Mouse (Mus musculus) adrenal gland, postnatal 10 days (tissue): Measurements from ENCODE around the gene Car11. TPM values are rescaled to one million over a fixed set of nuclear protein-coding genes. Genes with fewer than 3 reads are reported as not detected.

ENCODE experiments used
- DNase-seq: peaks from one replicate; pipeline ENCODE4 v3.0.0; 2021; ENCODE audit warnings: mixed read lengths
- total RNA-seq, 2 experiments: library from RNA; stranded (reverse); gene quantifications; 2 replicates each; pipeline ENCODE4 v1.2.3; 2021

Gene Car11
- total RNA-seq, 2 experiments from 2014 or later = 7.6 to 14.5 TPM

DNA sequence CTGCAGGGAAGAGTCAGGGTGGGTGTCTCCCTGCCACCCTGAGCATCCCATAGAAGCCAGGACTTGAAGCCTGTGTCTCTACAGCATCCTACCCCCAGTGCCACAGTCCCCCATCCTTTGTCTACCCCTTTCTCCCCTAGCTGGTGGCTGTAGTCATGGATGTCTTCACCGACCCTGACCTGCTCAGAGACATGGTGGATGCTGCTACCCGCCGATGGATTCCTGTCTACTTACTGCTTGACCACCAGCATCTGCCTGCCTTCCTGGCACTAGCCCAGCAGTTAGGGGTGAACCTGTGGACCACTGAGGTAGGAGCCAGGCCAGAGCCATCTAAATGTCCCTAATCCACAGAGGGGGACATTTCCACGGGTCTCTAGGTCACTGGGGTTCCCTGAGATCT lies 23.7 kb downstream of the Car11 start:
- DNase-seq = no peak

DNA sequence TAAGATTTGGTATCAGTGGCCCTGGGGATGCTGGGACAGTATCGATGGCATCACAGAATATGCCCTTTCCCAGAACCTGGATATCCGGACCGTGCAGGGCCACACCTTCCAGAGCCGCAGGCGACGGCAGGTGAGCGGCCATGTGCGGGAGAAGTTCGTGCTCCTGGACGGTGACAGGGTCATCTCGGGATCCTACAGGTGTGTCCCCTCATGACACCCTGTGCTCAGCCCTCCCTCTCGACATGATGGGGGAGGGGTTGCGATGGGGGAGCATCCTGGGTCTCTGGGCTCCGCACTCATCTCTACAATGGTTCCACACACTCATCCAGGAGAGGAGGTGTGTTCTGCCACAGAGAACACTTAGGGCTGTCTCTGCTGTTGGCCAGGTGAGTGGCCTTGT lies 24.1 kb downstream of the Car11 start:
- no peak for DNase-seq

DNA sequence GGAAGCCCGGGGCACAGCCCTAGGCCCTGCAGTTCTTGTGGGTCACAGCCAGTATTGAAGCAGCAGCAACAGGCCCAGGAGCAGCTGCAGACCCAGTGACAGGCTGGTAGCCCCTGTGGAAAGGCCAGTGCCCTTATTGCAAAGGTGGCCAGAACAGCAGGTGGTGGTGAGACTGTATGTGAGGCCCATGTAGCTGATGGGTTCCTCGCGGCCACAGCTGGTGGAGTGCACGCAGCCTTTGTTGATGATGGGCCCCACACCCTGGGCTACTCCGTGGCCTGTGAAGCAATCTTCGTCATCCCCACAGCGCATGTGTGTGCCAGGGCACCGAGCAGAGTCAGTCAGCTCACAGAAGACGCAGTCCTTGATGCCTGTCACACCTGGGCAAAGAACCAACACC lies 25.5 kb downstream of the Car11 start:
- no peak for DNase-seq

DNA sequence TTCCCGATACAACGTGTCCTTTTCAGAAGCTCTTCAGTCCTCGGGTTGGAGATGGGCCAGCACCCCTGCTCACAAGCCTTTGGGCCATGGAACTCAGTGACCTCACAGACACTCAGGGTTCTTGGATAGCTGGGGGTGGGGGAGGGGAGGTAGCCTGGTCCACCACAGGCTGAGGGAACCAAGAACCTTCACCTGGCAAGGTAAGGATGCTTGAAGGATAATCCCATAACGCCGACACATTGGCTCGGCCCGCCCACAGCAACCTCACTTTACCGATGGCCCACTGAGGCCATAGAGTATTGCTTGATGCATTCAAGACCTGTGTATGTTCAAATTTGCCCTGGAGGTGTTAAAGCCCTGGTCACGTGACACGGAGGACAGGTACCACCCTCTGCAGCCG lies 26.1 kb downstream of the Car11 start, which contains the start of gene Spaca4:
Gene Spaca4, minus strand, starts transcription at position 101 of the 400 bp plus-strand sequence.
- no peak for DNase-seq

DNA sequence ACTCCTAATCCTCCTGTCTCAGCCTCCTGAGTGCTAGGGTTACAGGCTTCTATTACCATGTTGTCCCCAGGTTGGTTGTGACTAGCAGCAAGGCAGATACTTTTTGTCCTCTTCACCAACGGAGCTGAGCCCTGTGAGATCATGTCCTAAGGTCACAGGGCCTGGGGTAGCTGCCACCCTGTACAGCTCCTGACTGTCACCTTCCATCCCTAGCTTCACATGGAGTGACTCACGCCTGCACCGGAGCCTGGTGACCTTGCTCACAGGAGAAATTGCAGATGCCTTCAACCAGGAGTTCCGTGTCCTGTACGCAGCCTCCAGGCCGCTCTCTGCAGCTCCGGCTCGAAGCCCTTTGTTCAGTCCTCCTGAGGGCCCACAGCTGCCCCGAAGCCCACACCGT lies 26.8 kb downstream of the Car11 start:
- no peak for DNase-seq

DNA sequence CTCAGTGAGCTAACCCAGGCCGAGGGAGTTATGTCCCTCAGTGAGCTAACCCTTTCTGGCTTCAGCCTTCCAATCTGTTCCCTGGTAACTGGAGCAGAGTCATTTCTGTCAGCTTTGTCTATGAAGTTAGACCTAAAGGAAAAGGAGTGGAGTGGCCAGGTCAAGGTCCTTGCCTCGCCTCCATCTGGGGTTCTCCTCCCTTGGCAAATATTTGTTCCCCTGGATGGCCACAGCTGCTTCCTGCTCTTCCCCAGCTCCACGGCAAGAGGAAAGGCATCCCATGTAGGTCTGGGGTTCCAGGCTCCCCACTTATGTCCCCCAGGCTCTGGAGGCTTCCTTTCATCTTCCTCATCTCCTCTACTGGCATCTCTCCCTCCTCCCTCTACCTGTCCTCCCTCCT lies 28.0 kb downstream of the Car11 start:
- no peak for DNase-seq

DNA sequence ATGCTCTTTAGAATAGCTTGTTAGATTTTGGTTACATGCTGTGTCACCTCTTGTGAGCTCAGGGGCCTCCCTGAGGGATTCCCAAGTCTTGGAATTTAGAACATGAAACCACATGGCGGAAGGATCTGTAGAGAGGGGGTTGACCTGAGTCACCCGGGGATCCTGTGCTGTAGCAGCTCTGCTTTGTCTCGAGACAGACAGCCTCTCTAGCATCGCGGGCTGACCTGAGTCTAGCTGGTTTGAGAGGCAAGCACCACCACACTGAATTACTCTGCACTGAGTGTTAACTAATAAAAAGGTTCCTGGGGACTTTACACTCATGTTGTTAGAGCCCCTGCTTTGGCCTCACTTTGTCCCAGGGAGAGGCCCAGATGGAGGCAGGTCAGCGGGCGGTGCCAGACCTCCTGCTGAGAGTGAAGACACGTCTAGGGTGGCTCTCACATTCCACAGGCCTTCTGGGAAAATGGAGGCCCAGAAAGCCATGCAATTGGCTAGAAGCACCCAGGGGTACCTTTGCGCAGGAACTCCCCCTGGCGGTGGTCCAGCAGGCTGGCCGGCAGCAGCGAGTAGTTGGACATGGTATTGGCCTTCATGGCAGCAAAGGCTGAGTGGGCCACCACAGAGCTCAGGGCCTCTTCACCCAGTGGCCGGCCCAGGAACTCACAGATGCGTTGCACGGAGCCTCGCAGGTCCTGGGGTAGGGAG lies 31.2 kb downstream of the Car11 start:
- peak; percentile 74 for DNase-seq

DNA sequence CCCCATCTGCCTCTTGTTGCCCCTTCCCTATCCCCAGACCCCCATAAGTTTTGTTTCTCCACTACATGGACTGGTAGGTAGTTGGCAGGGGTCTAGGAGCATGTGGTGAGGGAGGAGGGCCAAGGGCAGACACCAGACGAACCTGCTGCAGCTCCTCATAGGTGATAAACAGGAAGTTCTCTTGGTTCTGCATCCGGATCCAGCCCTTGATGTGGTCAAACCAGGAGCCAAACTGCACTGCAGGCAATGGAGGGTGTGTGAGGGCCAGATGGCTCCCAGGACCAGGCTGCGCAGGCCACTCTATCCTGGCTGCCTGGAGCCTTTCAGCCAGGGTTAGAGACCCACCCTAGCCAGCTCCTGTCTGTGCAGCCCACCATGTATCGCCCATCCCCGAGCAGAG lies 33.8 kb downstream of the Car11 start:
- DNase-seq = no peak

DNA sequence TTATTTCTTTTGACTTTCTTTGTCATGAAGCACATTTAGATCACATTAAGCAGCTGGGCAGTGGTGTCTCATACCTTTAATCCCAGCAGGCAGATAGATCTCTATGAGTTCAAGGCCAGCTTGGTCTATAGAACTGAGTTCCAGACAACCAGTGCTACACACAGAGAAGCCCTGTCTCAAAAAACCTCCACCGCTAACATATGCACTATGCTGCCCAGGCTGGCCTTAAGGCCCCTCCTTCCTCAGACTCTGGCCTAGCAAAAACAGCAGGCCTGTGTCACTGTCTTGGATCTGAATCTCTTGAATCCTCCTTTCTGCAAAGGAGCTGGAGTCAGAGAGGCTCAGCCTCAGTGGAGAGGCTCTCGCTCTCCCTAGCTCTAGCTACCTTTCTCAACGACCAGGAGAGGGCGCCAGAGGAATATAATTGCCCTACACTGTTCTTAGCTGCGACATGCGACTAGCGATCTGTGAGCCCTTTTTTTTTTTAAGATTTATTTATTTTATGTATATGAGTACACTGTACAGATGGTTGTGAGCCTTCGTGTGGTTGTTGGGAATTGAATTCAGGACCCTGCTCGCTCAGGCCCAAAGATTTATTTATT lies 39.6 kb downstream of the Car11 start:
- peak; percentile 86 for DNase-seq

DNA sequence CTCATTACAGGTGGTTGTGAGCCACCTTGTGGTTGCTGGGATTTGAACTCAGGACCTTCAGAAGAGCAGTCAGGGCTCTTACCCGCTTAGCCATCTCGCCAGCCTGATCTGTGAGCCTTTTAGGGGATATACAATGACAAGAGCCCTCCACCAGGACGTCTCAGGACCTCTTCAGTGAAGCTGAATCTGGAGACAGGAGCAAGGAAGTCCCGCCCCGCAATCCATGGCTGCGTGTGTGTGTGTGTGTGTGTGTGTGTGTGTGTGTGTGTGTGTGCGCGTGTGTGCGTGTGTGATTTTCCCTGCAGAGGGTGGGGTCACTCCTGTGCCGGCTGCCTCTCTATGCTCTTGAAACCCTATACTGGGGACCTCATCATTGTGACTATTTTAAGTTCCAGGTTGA lies 40.2 kb downstream of the Car11 start:
- DNase-seq = no peak

DNA sequence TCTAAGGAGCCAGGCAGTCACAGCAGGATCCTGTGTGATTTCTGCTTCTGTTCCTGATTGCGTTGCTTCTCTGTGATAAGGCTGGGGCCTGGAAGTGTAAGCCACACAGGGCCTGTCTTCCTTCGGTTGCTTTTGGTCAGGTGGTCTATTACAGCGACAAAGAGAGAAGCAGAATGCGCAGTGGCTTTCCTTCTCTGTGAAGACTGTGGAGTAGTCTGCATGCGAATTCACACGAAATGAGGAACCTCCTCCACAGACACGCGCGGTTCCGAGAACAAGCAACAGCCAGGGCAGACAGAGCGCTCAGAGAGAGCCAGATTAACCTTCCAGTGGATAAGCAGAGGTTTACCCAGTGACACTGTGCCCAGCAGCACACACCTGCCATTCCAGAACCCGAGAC lies 41.7 kb downstream of the Car11 start:
- no peak for DNase-seq

DNA sequence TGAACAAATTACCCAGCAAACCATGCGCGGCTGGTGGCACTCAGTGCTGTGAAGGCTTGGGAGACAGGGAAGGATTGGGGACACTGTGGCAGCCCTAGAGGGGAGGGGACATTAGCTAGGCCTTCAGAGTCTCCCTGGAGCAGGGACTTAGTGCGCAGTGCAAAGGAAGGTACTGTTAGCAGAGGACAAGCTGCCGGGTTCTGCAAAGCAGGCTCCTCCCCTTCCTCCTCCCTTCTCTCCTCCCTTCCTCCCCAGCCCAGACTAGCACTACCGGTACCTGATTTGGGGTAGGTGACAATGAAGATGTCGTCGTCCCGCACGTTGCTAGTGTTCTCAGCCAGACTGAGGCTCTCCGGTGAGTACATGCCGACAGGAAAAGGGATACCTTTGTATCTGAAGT lies 42.1 kb downstream of the Car11 start:
- no peak for DNase-seq

DNA sequence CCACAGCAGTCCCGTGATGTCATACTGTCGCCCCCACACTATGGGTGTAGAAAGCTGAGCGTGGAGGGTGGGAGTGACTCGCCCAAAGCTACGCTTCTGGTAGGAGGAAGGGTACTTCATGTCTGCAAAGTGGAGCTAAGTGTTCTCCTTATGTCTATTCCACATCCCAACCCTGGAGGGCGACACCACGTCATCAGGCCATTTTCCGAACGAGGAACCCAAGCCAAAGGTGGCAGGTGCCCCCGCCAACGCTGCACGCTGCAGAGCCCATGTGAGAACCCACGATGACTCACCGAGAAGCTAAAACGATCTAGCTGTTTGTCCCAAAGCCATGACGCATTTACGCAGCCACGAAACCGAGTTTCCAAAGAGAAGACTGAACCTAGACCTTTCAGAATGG lies 42.7 kb downstream of the Car11 start:
- DNase-seq = no peak

DNA sequence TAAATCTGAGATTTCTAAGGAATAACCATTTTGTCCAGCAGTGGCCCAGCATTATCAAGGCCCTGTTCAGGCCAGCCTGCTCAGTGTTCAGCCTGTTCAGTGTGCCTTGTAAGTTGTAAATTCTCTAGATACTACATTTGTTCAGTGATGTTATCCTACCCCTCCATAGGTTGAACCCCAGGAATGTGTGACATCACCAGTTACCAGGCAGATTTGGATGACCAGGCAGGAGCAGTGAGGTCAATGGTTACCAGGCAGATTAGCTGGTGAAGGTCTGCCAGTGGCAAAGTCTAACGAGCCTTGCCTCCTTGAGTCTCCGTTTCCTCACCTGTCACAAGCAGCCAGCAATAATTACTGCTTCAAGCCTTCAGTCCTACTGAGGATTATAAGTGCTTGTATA lies 44.7 kb downstream of the Car11 start:
- DNase-seq = peak; percentile 88

DNA sequence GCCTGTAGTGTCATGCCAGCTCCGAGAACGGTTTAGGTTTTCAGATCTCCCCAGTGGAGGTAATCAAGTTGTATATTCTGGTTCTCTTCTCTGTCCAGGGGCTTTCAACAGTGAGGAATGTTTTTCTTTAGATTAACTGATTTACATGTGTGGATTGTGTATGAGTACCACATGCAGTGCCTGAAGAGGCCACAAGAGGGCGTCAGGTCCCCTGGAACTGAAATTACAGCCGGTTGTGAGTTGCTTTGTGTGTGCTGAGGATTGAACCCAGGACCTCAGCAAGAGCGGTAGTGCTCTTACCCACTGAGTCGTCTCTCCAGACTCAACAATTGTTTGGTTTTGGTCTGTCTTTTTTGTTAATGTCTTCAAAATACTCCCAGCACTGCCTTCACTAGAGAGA lies 46.9 kb downstream of the Car11 start:
- DNase-seq = no peak

DNA sequence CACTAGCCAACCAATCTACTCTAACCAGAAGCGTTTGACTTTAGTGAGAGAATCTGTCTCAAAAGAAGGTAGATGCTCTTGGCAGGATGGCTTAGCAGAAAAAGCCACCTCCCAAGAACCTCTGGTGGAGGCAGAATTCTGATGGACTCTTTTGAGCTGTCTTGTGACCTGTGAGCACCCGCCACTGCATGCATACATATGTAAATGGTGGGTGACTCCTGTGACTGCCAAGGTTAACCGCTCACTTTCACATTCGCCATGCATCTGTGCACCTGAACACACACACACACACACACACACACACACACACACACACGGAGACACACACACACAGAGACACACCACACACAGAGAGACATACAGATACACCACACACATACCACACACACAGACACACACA lies 47.8 kb downstream of the Car11 start:
- no peak for DNase-seq

DNA sequence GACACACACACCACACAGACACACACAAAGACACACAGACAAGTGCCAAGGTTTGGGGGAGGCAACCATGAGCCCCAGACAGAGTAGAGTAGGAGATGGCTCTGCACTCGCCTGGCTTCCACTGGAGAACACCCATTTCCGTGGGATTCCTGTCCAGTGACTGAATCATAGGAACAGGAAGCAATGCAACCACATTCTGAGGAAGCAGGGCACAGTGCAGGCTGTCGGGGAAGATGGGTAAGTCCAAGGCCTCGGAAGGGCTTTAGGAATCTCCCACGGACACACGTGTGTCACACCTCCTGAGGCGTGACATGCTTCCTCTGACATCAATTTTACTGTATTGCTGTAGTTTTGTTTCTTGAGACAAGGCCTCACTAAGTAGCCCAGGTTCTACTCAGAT lies 48.5 kb downstream of the Car11 start:
- DNase-seq = no peak

DNA sequence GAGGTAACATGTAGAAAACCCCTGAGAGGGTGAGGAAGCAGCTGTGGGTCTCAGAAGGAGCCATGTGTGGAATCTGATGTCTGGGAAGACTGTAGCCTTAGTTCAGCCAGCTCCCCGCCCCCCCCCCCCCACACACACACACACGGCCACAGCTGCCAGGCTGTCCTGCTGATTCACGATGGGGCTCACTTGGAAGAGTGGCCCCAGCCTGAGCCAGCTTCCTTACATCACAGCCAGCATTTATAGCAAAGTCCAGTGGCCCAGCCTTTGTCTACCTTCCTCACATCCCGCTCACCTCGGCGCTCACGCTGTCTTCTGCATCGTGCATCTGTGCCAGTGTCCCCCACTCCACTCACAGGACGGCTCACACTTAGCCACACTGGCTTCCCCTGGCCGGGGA lies 49.8 kb downstream of the Car11 start:
- no peak for DNase-seq

DNA sequence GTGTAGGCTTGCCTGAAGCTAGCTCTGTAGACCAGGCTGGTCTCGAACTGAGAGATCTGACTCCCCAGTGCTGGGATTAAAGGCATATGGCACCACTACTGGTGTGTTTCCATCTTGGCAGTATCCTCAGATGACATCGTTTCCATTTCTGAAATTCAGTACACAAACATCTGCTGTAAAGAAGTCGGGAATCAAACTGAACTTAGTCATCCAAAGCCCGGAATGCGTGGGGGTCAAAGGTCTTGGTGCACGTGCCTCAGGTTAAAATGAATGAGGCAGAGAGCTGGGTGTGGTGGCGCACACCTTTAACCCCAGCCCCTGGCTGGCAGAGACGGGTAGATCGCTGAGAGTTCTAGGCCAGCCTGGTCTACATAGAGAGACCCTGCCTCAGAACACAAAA lies 50.5 kb downstream of the Car11 start:
- DNase-seq = no peak

Other genes starting within 250 kb of the Car11 start
- gene Ftl1, start 240.0 kb upstream of the Car11 start, total RNA-seq = 100 to 1,000 TPM; 527 to 606 TPM
- 10 to 100 TPM; 52.7 to 53.6 TPM for gene Bax, start 232.9 kb upstream of the Car11 start, total RNA-seq
- gene Tulp2, start 218.0 kb upstream of the Car11 start, total RNA-seq = under 1 TPM; 0.64 to 0.69 TPM
- 10 to 100 TPM; 26.0 to 27.9 TPM for gene Gm45808, start 213.0 kb upstream of the Car11 start, total RNA-seq
- 10 to 100 TPM; 42.4 to 47.3 TPM for gene Dhdh, start 211.0 kb upstream of the Car11 start, total RNA-seq
- gene Nucb1, start 189.4 kb upstream of the Car11 start, total RNA-seq = 100 to 1,000 TPM; 175 to 201 TPM
- gene Ppp1r15a, start 173.6 kb upstream of the Car11 start, total RNA-seq = 10 to 100 TPM; 28.0 to 48.2 TPM
- gene Plekha4, start 173.5 kb upstream of the Car11 start, total RNA-seq = 1 to 10 TPM; 5.4 to 9.2 TPM
- gene Hsd17b14, start 144.9 kb upstream of the Car11 start, total RNA-seq = 1 to 10 TPM in 1 of 2 experiments, under 1 TPM in 1; 0.93 to 1.4 TPM
- gene Bcat2, start 129.7 kb upstream of the Car11 start, total RNA-seq = 100 to 1,000 TPM; 114 to 118 TPM
- gene Fgf21, start 84.4 kb upstream of the Car11 start, total RNA-seq = 10 to 100 TPM in 1 of 2 experiments, 1 to 10 TPM in 1; 1.3 to 21.9 TPM
- under 1 TPM in 1 of 2 experiments, not detected in 1; 0.21 TPM for gene Fut1, start 82.6 kb upstream of the Car11 start, total RNA-seq
- under 1 TPM; 0.39 to 0.73 TPM for gene Izumo1, start 78.0 kb upstream of the Car11 start, total RNA-seq
- gene Rasip1, start 72.4 kb upstream of the Car11 start, total RNA-seq = 10 to 100 TPM; 35.6 to 37.9 TPM
- 10 to 100 TPM in 1 of 2 experiments, 1 to 10 TPM in 1; 8.3 to 13.2 TPM for gene Mamstr, start 59.9 kb upstream of the Car11 start, total RNA-seq
- not detected for gene Fut2, start 33.4 kb upstream of the Car11 start, total RNA-seq
- under 1 TPM in 1 of 2 experiments, not detected in 1; 0.39 TPM for gene Ntn5, start 15.8 kb upstream of the Car11 start, total RNA-seq
- gene Sec1, start 5.4 kb upstream of the Car11 start, total RNA-seq = under 1 TPM; 0.21 to 0.30 TPM
- gene Dbp, start 5.2 kb downstream of the Car11 start, total RNA-seq = 10 to 100 TPM; 21.4 to 62.3 TPM
- gene Rpl18, start 15.6 kb downstream of the Car11 start, total RNA-seq = 1,000 to 10,000 TPM; 1,029 to 1,042 TPM
- 10 to 100 TPM; 28.0 to 28.8 TPM for gene Sphk2, start 18.2 kb downstream of the Car11 start, total RNA-seq
- gene Fam83e, start 21.4 kb downstream of the Car11 start, total RNA-seq = under 1 TPM; 0.27 to 0.33 TPM
- not detected for gene Spaca4, start 26.0 kb downstream of the Car11 start, total RNA-seq
- gene Lmtk3, start 83.9 kb downstream of the Car11 start, total RNA-seq = 1 to 10 TPM; 4.2 to 8.3 TPM
- gene Sult2b1, start 84.8 kb downstream of the Car11 start, total RNA-seq = under 1 TPM; 0.39 to 0.45 TPM
- 100 to 1,000 TPM in 1 of 2 experiments, 10 to 100 TPM in 1; 88.5 to 107 TPM for gene Cyth2, start 114.7 kb downstream of the Car11 start, total RNA-seq
- gene Kcnj14, start 124.9 kb downstream of the Car11 start, total RNA-seq = under 1 TPM; 0.24 to 0.51 TPM
- 10 to 100 TPM; 23.7 to 27.5 TPM for gene Grwd1, start 131.1 kb downstream of the Car11 start, total RNA-seq
- gene Kdelr1, start 172.9 kb downstream of the Car11 start, total RNA-seq = 100 to 1,000 TPM; 126 to 132 TPM
- gene Grin2d, start 178.5 kb downstream of the Car11 start, total RNA-seq = 1 to 10 TPM in 1 of 2 experiments, under 1 TPM in 1; 0.72 to 1.2 TPM
- under 1 TPM in 1 of 2 experiments, not detected in 1; 0.30 TPM for gene Syngr4, start 196.9 kb downstream of the Car11 start, total RNA-seq
- 10 to 100 TPM; 85.8 to 88.1 TPM for gene Tmem143, start 197.1 kb downstream of the Car11 start, total RNA-seq
- gene Emp3, start 221.6 kb downstream of the Car11 start, total RNA-seq = 100 to 1,000 TPM; 156 to 158 TPM
- 1 to 10 TPM; 6.1 to 7.2 TPM for gene Ccdc114, start 224.2 kb downstream of the Car11 start, total RNA-seq